Comparison of ENCODE assay signal across 17 mouse cellular contexts in genomic region chr6:54535485-54535884, GRCm38 (mm10). TPM values are rescaled to one million over a fixed set of nuclear protein-coding genes. Genes with fewer than 3 reads are reported as not detected.
DNase-seq lines count a peak whose midpoint lies in the region; ATAC-seq lines count a peak whose summit lies in the region.
"Had no signal": no experiment of that assay in that cellular context is flagged by ENCODE, and none has a peak within 500 bp of the region (broad histone marks: within the 10 kb centered on the region; RNA-seq: fewer than 3 reads in every experiment).

No protein-coding gene starts in this region.

- peak; percentile 91 for DNase-seq in heart, adult 11 months
- no peak for DNase-seq in heart, adult 18-20 months
- DNase-seq in MN1 (ENCODE audit: low spot score), result no peak
- no peak for DNase-seq in kidney, postnatal 10 days
- DNase-seq: adrenal gland, postnatal 10 days; adrenal gland, postnatal 25 days; cerebellum, adult 11 months; cerebellum, adult 18-20 months; cerebellum, adult 8-10 months; cerebellum, adult 9-11 months; cerebellum, postnatal 14 days; cerebellum, postnatal 36 days; forebrain, postnatal 0 days had no signal

- 0 out of 2 replicates have a peak, but pooled peaks have one; percentile 25 for ATAC-seq in common myeloid progenitor, adult 5-6 weeks (replicated peaks; ENCODE audit: low read depth, poor library complexity, severe bottlenecking)
- 0 out of 2 replicates have a peak, but pooled peaks have one; percentile 42 for ATAC-seq in megakaryocyte progenitor cell, adult 5-6 weeks (replicated peaks; ENCODE audit: poor library complexity)
- ATAC-seq: forebrain, embryonic 13.5 days; forebrain, embryonic 15.5 days; forebrain, postnatal 0 days had no signal

RNA-seq across cellular contexts. Expression of gene Scrn1, which starts 30.8 kb away (rescaled TPM):
- total RNA-seq in heart, adult 18-20 months (2021), result 1 to 10 TPM; 5.0 to 5.9 TPM
- not detected in 2 replicates for total RNA-seq in common myeloid progenitor, adult 5-6 weeks (2017)
- total RNA-seq in megakaryocyte progenitor cell, adult 5-6 weeks (2015), result 0.05 TPM in 1 of 2 replicates, not detected in the other
- 0.95 TPM in 1 of 2 replicates, not detected in the other for total RNA-seq in megakaryocyte progenitor cell, adult 5-6 weeks (2017)

RNA-seq across cellular contexts. Expression of gene Plekha8, which starts 59.4 kb away (rescaled TPM):
- total RNA-seq in heart, adult 18-20 months (2021), result 1 to 10 TPM; 9.1 to 9.9 TPM
- 3.8 and 4.5 TPM in 2 replicates for total RNA-seq in common myeloid progenitor, adult 5-6 weeks (2017)
- 1.9 and 2.5 TPM in 2 replicates for total RNA-seq in megakaryocyte progenitor cell, adult 5-6 weeks (2015)
- 1.5 and 2.2 TPM in 2 replicates for total RNA-seq in megakaryocyte progenitor cell, adult 5-6 weeks (2017)
